Mouse (Mus musculus) C3H10T1/2 (cell line): ENCODE data around the gene E2f1. TPM values are rescaled to one million over a fixed set of nuclear protein-coding genes. Genes with fewer than 3 reads are reported as not detected.

Experiments used
- polyA plus RNA-seq, 2 experiments: library from polyadenylated mRNA; unstranded; fragments of >200 nt; fragmentation: generic; extraction: Trizol; gene quantifications; one replicate each; pipeline ENCODE4 v1.2.1; 2012; ENCODE audit warnings: missing spikeins in 2 of 2

The E2f1 gene
- polyA plus RNA-seq = 10 to 100 TPM; 29.6 to 30.5 TPM

GRCm38 (mm10) chr2:154569836-154570286, at the start of gene E2f1:
TSS of gene E2f1 (minus strand) at chr2:154569892.

DNA sequence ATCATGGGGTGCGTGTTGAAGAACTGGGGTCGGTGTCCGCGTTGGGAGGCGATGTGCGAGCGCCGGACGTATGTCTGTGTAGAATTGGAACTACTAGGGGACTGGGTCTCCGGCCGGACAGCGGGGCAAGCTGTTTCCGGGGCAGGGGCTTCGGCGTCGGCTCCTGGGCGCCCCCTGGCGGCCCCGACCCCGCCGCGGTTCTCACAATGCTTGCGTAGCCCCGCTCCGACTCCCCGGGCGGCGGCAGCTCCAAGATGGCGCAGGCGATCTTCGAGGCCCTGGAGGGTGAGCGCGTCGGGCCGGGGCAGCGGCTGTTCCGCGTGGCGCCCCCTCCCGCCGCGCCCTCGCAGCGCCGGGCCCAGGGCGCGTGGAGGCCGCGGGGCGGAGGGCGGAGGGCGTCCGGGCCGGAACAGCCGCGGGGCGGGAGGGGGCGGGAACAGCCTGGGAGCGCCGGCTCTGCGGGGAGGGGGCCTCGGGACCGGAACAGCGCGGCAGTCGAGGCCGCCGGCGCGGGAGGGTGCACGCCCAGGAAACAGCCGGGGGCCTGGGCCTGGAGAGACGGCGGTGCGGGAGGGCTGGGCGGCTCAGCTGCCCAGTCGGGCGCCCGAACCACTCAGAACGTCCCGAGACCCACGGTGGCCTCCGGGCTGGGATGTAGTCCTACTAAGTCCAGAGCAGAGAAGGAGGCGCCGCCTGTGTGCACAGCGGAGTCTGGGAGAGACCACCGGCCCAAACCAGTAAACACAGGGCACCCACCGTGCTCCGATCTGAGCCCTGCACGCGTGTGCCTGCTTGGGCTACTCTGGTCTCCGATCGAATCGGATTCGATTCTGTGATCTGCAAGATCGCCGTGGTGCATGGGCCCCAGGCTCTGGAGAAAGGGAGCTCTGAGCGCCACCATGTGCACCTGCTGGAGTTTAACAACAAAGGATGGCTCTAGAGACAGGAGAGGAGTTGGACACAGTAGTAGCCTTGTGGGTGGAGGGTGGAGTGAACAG, 43.7 kb upstream of the E2f1 start, which contains the start of the genes Zfp341 and 4930519P11Rik:
Gene Zfp341 (plus strand): TSS at position 180 of the 998 bp plus-strand sequence.
Gene 4930519P11Rik (minus strand): TSS at position 320 of the 998 bp plus-strand sequence.

DNA sequence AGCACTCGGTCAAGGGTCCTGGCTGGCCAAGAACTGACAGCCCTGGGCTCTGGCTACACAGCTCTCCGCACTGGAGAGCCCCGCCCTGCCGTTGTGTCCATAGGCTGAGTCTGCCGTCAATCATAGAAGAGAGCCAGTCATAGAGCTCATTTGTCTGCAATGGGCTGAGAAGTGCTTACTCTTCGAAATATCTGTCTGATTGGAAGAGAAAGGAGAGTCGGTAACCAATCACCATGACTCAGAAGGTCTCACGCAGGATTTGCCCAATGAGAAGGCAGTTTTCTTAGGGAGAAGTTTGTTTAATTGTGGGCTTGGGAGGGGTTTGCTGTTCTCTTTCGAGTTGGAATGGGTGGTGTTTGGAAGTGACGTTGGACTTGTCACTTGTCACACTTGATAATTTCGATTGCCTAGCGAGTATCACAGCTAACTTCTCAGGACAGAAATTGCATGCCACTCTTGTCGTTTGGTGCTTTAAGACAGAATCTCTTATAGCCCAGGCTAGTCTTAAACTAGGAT, 34.0 kb upstream of the E2f1 start, which contains the start of gene Pxmp4:
Gene Pxmp4 (minus strand): TSS at position 71 of the 516 bp plus-strand sequence.

DNA sequence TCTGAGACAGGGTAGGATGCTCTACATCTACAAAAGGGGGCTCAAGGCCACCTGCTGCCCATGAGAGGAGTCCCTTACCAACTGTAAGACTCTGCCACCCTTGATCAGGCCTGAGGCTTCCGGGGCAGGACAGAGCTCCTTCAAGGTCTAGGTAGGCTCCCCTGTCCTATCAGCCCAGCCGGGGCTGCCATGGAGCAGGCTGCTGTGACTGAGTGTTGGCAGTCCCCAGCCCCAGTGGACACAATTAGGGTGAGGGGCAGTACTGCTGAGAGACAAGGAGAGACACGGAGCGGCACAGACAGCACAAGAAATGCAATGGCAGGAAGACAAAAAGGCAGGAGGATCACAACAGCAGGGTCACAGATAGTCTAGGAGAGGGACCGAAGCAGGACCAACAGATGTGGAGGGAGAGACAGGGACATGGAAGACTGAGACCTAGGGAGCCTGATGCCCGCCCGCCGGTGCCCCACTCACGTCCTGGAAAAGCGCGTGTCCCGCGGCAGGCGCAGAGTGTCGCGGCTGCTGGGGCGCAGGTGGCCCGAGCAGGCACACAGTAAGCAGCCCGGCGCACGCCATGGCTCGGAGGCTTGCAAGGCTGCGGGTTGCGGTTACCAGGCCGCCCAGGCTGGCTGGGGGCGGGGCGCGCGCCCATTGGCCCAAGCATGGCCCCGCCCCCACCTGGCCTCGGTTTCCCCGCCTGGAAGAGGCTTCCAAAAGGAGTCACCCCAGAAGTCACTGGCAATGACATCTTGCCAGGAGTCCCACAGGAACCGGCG, 11.2 kb downstream of the E2f1 start, which contains the start of gene Necab3:
Gene Necab3 (minus strand): TSS at position 627 of the 776 bp plus-strand sequence.

GRCm38 (mm10) chr2:154551476-154551875, 18.2 kb downstream of the E2f1 start, which contains the start of gene Actl10:
TSS of gene Actl10 (plus strand) at chr2:154551776.

DNA sequence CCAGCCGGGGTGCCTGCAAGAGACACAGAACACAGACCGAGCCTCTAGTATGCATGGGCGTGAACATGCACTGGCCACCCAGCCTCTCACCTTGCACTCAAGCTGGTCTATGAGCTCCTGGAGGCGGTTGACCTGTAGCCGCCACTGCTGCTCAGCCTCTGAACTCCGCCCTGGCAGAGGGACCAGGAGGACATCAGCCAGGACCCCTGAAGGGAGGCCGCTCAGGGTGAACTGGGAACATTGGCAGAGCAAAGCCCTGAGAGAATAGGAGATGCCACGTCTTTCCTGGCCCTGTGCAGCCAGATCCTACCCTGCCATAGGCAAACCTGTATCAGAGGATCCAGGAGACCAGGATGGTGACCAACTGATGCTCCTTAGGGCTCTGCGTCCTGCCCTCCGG, 23.0 kb downstream of the E2f1 start, which contains the start of gene 1700003F12Rik:
Gene 1700003F12Rik (plus strand): TSS at position 375 of the 400 bp plus-strand sequence.

Other genes starting within 250 kb of the E2f1 start
- gene Cdk5rap1, start 196.9 kb downstream of the E2f1 start, polyA plus RNA-seq = 1 to 10 TPM; 3.0 to 8.0 TPM
- gene Snta1, start 161.8 kb downstream of the E2f1 start, polyA plus RNA-seq = 10 to 100 TPM; 46.9 to 47.9 TPM
- 1 to 10 TPM; 1.5 to 9.9 TPM for gene Cbfa2t2, start 133.4 kb downstream of the E2f1 start, polyA plus RNA-seq
- gene 1700003F12Rik, start 22.8 kb downstream of the E2f1 start, polyA plus RNA-seq = 10 to 100 TPM in 1 of 2 experiments, 1 to 10 TPM in 1; 8.6 to 11.1 TPM
- gene Actl10, start 18.1 kb downstream of the E2f1 start, polyA plus RNA-seq = under 1 TPM; 0.04 to 0.27 TPM
- 1 to 10 TPM in 1 of 2 experiments, under 1 TPM in 1; 0.09 to 1.1 TPM for gene Necab3, start 11.0 kb downstream of the E2f1 start, polyA plus RNA-seq
- gene Pxmp4, start 33.8 kb upstream of the E2f1 start, polyA plus RNA-seq = 10 to 100 TPM in 1 of 2 experiments, 1 to 10 TPM in 1; 9.3 to 44.2 TPM
- 1 to 10 TPM; 2.0 to 3.9 TPM for gene Zfp341, start 43.4 kb upstream of the E2f1 start, polyA plus RNA-seq
- gene 4930519P11Rik, start 43.5 kb upstream of the E2f1 start, polyA plus RNA-seq = under 1 TPM; 0.21 to 0.72 TPM
- gene Chmp4b, start 81.8 kb upstream of the E2f1 start, polyA plus RNA-seq = 100 to 1,000 TPM in 1 of 2 experiments, 10 to 100 TPM in 1; 73.7 to 127 TPM
- gene Gm14214, start 200.1 kb upstream of the E2f1 start, polyA plus RNA-seq = not detected
- gene Raly, start 221.2 kb upstream of the E2f1 start, polyA plus RNA-seq = 100 to 1,000 TPM; 208 to 306 TPM
- gene a, start 221.5 kb upstream of the E2f1 start, polyA plus RNA-seq = not detected